Mouse (Mus musculus): Measurements from ENCODE around the gene Trpc7. TPM values are rescaled to one million over a fixed set of nuclear protein-coding genes. Genes with fewer than 3 reads are reported as not detected.
A peak's percentile ranks its signal among the peaks of the same experiment; 100 is the strongest.

The Trpc7 gene
- total RNA-seq, 2 experiments from 2014 or later: not detected

DNA sequence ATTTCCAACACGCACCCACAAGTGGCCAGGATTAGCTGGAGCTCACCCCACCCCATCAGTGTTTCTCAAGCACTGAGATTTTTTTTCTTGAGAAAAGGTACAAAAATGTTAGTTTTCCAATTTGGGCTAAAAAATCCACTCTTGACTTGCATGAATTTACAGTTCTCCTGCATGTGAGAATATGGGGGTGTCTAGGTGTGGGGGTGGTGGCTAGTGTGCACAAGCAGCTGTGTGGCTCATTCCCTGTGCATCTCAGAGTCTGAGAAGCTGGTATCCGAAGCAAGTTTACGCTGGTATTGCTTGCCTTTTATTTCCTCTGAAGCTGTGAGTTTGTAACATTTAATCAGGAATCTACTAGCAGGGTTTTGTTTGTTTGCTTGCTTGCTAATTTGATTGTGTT, 105.1 kb downstream of the Trpc7 start:
- DNase-seq: no peak

DNA sequence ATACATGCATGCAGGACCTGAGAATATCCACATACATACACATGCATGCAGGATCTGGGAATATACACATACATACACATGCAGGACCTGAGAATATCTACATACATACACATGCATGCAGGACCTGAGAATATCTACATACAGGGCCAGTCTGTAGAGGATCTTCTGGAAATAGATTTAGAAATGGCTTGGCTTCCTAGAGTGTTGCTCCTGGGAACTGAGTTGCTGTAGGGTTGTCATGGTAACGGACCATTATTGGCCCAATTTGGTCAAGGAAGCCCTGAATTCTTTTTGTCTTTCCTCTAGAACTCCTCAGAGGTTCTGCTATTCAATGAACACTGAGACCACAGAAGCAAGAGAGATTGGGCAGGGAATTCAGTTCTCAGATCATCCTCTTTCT, 113.2 kb downstream of the Trpc7 start:
- no peak for DNase-seq

DNA sequence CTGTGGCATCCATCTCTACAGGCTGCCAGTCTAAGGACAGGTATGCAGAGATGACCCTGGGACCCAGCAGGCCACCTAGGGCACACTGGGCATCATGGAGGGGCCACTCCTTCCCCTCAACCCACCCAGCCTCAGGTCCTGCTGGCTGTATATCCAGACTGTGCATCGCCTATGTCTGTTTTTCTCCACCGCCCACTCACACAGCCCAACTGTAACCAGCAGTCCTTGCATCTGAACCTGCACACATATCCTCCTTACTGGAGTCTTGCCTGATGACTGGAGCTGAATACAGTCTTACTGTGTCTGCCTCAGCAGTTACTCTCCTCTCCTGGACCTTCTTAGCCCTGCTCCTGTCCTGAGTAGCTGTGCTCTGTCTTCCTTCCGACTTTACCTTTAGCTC, 114.1 kb downstream of the Trpc7 start:
- DNase-seq: no peak

DNA sequence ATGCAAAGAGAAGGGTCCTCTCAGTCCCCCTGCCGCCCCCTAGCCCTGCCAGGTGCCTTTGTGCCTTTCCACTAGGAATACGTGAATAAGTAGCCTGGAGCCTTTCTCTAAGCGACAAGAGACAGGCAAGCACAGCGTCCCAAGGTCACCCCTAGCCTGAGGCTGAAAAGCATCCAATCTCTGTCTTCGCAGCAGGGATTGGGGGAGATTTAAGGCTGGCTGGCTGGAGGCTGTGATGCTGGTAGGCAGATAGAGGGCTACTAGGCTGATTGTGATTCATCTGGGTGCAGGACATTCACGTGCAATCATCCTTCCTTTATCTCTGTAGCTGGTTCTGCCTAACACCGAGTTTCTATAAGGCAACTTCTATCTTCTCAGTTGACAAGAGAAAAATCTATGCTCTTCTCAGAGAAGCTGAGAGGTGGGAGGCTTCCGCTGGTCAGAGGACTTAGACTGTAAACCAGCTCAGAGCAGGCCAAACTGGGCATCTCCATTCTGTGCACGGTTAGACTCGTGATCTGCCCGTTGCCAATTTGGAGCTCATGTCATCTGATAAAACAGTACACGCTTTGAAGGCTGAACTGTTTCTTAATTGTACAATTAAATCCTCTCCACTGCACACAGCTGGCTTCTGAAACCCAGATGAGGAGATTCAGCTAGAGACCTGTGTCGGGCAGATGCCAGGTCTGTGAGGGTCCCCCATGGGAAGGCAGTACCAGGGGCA, 114.9 kb downstream of the Trpc7 start:
- DNase-seq: no peak

DNA sequence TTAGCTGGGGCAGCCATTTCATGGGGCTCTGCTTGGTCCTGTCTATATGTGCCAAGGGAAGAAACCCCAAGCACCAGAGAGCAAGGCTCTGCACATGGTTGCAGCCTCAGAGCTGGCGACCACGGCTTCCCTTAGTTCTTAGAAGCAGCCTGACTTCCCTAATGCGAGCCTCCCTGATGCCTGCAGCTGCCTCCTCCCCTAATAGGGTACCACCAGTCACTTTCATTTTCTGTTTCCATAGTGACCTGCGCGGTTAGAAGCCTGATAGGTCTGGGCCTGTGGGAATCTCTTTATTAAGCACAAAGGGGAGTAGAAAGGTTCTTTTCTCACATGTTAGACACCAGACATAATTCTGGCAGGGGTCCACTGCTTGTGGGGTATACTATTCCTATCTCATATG, 121.5 kb downstream of the Trpc7 start:
- DNase-seq: no peak

DNA sequence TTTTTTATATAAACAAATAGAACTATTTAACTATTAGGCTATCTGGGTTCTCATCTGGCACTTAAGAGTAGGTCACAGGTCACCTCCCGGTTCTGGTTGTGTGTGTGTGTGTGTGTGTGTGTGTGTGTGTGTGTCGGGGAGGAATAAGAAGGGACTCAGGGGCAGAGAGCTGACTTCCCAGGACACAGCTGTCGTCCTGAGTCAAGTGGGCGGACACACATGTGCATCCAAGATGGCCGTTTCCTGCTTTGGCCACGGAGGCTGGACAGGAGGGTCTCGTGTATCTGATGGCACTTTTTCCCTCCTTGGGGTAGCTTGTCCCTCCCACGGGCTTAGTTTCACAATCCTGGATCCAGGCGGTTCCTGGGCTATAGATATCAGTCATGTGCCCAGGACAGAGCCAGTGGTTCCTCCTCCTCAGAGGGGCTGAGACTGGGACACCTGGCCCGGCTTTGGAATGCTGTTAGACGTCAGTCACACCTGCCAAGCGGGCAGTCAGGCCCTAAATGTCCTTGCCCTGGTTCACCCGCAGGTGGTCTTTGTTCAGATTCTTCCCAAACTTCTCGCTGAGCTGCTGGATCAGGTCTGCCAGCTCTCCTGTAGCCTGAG, 122.4 kb downstream of the Trpc7 start:
- no peak for DNase-seq

DNA sequence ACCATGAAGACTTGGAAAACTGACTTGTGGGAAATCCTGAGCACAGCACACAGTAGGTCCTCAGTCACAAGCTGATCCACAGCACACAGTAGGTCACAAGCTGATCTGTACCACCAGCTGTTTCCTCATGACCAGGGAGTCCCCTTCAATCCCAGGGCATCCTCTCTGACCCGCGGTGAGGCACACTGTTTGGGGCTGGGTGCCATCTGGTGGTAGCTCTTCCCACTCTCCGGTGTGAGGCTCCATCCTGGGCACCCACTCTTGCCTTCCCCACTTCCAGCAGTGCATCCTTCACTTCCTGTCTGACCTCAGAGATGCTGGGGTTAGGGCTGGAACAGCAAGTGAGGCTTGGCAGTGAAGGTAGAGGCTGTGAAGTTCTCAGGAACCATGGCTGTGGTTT, 123.2 kb downstream of the Trpc7 start:
- no peak for DNase-seq

DNA sequence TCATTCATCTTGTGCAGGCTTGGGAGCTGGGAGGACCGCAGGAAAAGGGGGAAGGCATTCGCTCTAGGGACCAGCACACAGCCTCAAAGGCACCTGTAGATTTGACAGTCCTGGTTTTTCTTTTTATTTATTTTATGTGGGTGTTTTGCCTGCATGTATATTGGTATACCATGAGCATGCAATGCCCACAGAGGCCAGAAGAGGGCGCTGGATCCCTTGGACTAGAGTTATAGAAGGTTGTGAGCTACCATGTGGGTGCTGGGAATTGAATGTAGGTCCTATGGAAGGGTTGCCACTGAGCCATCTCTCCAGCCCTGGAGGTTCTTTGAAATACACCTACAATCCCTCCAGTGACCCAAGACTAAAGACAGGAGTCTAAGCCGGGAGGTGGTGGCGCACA, 125.0 kb downstream of the Trpc7 start:
- DNase-seq: no peak

DNA sequence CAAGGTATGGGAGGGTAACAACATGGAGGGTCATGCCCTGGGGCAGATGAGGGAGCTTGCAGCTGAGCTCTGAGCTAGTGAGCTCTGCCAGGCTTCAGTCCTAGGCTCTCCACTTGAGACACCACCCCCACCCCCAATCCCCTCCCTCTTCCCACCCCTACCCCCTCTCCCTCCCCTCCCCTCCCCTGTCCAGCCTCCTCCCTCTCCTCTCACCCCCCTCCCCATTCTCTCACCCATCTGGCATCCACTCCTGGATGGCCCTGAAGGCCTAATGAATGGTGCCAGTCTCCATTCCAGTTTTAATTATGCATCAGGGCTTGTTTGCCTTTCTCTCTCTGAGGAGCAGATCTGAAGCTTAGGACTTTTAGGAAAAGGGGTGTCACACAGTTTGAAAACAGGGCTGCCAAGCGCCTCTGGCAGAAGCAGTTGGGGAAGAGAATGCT, 125.6 kb downstream of the Trpc7 start:
- no peak for DNase-seq

DNA sequence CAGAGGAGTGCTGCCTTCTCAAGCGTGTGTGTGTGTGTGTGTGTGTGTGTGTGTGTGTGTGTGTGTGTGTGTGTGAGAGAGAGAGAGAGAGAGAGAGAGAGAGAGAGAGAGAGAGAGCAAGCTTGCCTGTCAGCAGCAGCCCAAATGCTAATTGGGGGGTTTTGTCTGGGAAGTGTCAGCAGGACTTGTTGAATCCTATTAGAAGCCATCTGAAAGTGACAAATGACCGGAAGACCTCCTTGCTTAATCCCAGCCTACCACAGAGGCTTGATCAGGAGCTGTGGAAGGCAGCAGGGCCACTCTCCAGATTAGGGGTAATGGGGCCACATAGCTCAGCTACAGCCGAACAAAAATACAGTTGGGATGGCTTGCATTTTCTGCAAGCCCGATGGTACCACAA, 126.4 kb downstream of the Trpc7 start:
- no peak for DNase-seq

DNA sequence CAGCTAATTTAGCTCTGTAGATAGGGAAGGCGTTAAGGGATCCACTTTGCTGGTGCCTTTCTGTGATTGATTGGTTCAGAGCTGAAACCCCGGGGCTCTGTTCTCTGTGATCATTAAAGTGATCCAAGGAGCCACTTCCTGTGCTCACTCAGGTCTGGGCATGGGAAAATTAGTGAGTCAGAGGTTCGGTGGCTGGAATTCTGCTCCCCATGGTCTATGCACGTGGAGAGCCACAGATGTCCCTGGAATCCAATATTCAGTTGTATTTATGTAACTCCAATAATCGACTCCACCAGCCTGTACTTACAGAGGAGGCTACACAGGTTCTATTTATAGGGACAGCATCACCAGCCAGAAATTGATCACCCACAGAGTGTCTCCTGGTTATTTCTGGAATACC, 129.6 kb downstream of the Trpc7 start:
- no peak for DNase-seq

DNA sequence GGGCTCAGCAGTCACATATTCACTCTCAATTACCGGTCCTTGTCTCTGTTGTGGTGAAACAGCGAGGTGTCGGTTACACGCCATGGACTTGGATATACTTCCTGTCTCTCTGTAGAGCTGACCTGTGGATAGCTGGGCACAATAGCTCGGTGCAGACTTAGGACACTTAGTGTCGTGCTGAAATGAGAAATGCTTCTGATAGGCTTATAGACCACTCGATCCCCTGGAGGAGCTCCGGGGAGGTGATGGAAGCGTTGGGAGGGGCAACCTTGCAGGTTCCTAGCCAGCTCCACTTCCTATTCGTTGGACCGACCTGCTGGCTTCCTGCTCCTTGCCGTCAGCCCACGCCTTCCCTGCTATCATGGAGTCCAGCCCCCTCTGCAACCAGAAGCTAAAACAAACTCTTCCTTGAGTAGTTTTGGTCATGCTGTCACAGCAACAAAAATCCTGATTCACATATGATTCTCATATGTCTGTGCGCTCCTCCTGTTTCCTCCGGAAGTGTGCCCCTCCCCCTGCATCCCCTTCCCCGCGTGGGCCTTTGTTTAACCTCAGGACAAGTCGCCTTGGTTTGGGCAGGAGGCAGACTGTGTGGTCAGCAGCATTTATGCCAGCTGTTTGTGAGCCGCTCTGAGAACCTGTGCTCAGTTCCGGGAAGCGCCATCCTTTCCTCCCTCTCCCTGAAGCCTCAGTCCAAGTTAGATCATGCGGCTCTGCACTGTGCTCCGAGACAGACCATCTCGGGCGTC, 130.3 kb downstream of the Trpc7 start:
- DNase-seq: no peak

DNA sequence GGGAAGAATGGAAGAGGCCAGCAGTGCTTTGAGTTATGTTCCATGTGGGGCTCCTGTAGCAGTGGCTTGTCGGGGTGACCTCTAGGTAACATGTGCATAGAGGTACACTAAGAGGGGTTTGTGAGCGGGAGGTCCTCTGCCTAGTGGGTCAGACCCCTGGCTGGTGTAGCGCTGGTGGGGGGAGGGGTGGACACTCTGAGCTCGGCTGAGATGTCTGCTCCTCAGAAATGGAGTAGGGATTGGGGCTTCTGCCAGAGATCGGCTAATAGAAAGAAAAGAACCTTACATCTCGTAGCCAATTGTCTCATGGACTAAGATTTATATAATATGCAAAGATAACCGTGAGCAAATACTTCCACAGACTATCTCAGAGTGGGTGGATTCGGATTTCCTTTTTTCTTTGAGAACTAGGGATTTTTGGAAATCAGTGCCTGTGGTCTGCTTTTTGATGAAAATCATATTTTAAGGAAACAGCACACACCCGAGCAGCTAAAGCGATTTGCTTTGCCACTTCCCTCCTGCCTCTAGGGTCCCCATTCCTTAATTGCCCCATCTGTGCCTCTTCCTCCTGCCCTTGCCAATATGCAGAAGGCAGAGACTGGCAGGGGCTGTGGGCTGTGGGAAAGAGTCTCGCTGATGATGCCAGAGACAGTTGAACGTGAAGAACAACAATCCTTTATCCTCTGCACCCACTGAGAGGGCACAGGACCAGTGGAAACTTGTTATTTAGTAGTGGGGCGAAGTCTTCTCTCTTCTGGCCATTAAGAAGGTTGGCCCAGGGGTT, 133.2 kb downstream of the Trpc7 start:
- no peak for DNase-seq

DNA sequence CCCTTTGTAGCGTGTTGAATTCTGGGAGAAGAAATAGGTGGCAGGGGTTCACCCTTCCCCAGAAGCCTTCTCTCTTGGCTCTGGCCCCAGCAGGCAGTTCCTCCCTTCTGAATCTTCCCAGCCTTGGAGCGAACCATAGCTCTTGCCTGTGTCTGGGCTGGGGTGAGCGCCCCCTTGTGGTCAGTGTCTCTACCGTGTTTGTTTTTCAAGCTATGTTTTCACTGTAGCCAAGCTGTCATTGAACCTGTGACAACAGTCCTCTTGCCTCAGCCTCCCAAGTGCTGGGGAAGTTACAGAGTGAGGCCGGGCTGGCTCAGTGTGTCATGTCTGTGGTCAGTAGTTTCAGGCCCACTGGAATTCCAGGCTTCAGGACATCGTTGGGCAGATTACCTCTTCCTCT, 137.3 kb downstream of the Trpc7 start:
- DNase-seq: peak; percentile 55

DNA sequence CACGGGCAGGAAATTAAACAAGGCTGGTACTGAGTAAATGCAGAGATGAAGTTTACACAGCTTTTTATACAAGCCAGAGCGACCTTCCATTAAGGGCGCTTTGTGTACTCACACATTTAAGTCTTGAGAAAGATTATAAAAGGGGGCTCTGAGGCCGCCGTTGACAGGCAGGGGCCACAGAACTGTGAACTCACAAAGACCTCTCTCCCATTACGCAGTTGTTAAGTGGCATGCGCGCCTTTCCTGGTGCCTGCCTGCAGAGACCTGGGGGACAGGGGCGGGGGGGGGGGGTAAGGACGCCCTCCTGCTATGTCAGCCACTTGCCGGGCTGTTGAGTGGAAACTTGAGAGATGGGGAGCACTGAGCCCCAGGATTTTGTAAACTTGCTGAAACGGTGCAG, 138.6 kb downstream of the Trpc7 start:
- no peak for DNase-seq

DNA sequence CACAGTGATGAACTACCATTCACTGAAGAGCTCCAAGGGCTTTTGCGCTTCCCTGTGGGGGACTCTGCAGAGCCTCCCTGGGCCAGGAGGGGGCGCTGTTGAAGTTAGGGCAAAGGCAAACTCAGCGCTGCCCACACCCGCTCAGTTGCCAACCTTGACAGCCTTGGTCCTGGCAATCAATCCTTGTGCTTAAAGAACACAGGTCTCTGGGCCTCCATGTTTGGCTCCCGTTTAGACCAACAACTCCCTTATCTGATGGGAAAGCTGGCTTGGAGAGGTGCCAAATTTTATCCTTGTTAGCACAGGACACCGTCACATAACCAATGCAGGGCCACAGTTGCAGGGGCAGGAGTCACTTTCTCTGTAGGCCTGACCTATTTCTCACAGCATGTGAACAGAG, 139.9 kb downstream of the Trpc7 start:
- no peak for DNase-seq

DNA sequence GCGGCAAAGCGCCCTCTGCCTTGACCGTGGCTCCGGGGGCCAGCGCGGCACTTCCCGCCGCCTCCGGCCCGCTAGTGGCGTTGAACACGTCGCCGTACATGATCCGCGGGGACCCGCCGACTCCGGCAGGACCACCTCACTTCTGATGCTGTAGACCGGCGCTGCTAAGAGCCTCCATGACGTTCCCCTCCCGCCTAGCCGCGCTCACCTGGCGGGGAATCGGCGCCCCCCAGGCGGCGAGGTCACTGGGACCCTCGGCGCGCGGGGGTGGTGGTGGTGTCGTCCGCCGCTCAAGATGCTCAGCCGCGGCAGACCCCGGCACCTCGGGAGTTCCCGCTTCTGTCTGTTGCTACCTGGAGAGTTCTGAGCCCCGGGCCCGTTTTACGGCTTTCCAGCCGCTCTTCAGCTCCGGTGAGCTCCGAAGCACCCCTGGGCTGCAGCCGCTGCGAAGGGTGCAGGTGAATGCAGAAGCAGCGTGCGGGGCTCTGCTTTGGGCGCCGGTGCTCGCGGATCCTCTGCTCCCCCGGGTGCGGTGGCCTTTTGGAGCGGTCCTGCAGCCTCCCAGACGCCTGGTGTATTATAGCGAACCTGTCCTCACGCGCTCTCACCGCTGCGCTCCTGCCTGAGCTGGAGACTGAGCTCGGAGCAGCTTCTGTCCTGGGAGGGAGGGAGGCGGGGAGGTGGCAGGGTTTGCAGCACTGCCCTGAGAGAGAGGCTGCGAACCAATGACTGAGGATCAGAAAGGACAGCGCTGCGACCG, 142.4 kb downstream of the Trpc7 start, which contains the start of gene Gm45623:
TSS of gene Gm45623 (minus strand) at position 636 of the 760 bp plus-strand sequence.
- DNase-seq: no peak

DNA sequence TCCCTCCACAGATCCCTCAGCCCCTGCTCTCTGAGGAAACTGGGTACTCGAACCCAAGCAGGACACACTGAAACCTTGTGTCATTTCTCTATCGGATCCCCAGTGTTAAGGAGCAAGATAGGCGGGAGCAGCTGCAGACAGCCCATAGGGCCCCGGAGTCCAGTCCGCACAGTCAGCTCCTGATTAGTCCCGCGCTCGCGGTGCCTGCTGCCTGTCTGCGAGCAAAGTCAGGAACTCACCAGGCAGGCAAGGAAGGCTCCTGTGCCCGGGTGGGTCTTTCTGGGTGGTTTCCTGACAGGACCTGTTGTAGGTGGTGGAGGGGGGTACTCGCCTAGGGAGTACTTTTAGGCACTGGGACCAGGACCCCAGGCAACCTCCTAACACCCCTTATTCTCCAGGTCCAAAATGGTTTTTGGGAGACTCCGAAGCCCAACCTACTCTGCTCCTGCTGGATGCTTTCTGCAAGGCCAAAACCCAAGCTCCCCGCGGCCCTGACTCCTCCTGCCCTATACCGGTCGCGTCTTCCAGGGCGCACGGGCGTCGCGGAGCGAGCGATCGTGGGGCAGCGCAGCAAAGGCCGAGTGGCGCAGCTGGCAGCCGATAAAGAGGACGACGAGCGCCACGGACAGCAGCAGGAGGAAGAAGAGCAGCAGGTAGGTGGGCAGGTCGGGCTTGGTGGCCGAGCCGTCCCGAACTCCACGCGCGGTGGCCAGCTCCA, 143.2 kb downstream of the Trpc7 start:
- DNase-seq: no peak

DNA sequence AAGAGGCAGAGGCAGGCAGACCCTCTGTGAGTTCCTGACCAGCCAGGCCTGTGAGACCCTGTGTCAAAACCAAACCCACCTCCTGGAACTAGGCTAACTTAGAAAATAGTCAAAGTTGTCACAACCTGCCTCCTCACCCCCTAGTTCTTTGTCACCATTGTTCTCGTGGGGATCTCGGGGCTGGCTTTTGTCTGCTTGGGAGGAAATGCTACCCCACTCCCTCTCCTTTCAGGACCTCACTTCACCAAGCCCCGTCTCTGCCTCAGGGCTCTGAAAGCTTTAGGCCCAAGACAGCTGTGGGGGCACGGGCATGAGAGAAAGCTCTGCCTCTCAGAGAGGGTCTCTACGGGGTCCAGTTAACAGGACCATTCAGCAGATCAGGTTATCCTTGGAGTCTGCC, 144.0 kb downstream of the Trpc7 start:
- no peak for DNase-seq

DNA sequence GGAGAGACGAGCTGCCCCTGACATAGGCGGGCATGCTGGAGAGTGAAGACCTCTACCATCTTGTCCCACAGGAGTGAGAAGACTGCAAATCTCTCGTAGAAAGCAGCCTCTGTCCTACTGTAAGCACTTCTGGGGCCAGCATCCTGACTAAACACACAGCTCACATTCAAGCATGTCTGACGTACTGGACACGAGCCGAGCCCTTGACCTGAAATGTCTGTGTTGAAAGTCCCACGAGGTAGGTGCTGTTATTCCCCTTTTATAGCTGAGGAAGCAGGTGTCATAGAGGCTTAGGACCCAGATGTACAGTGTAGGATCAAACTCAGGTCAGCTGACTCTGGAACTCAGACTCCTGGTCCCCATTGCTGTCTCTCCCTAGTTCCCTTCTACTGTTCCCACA, 146.4 kb downstream of the Trpc7 start:
- DNase-seq: no peak

DNA sequence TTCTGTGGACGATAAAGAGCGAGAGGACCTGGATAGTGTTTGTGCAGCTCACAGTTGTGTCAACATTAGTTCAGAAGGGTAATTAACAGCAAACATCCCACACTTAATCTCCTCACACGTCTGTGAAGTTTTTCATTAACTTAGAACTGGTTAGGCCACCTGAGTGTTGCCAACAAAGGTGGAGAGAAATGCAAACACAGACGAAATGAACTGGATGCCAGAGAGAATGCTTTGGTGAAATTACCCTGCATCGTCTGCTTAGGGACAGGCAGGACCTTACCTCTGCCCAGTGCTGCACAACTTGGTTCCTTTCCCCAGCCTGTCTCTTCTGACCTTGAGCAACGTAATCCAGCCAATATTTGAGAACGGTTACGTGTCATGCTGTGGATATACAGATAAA, 148.2 kb downstream of the Trpc7 start:
- DNase-seq: no peak
